Mouse (Mus musculus): ENCODE data around the gene Pced1b. TPM values are rescaled to one million over a fixed set of nuclear protein-coding genes. Genes with fewer than 3 reads are reported as not detected.

The Pced1b gene
- polyA plus RNA-seq, 1 experiment from 2014 or later: 8.7 TPM

DNA sequence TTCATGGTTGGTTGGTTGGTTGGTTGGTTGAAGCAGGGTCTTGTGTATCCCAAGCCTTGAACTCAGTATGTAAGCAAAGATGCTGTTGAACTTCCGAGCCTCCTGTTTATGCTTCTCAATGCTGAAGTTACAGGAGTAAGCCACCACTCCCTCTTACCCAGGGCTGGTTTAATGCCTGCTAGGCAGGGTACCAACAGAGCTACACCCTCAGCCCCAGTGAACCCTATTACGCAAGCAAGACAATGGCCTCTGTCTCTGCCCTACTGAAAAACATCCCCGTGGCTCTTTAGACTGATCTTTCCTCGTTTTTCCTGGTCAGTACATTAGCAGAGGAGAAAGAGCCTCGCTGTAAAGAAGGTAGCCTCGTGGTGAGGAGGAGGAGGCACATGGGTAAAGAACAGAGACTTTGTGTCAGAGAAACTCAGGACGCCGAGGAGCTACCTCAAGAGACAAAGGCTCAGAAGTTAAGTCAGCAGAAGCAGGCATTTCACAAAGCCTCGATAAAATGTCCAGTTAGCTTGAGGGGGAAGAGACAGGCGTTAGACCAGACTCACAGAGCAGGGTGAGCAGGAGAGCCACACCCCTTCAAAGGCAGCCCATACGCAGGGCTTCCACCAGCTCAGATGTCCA lies 13.2 kb downstream of the Pced1b start:
- Histone ChIP-seq H3K4me3 (ENCODE audit: low read length) (no peak overlapping the region), H3K36me3 (ENCODE audit: control insufficient read depth, insufficient read depth, low read length) (no peaks in the 10 kb centered on the region), H3K4me2 (replicated peaks; ENCODE audit: low read depth, low read length) (no peak overlapping the region), H3K4me1 (ENCODE audit: control insufficient read depth, insufficient read depth, low read length) (peaks cover 3% of the 10 kb centered on the region; the same call in 1 of the 2 replicates), H3K9me3 (ENCODE audit: control insufficient read depth, low read length) (no peaks in the 10 kb centered on the region), H3K27me3 (ENCODE audit: control insufficient read depth, insufficient read depth, low read length) (no peaks in the 10 kb centered on the region), H3K27ac (ENCODE audit: low read depth, low read length) (no peak overlapping the region), H3K9ac (ENCODE audit: low read depth, low read length) (no peak overlapping the region)
- ATAC-seq (ENCODE audit: low FRiP score, low TSS enrichment): no peak
- WGBS: 76% methylated on average over 11 of the region's 11 CpGs

DNA sequence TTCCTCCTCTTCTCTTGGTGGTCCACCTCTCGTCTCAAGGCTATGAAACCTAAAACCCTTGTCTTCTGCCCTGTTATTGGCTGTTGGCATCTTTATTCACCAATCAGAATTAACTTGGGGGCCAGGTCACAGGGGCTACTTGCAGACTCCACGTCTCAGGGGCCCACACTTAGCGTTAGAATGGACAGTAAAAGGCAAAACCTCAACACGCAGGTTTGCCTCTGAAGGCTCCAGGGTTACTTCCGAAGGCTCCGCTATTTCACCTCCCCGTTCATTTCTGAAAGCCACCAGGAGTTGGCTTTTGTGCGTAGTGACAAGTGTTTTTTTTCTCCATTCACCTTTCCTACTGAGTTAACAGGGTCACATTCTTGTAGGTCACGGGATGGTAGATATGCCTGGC lies 15.3 kb downstream of the Pced1b start:
- Histone ChIP-seq H3K36me3 (ENCODE audit: control insufficient read depth, insufficient read depth, low read length) (no peaks in the 10 kb centered on the region), H3K4me1 (ENCODE audit: control insufficient read depth, insufficient read depth, low read length) (peaks cover 9% of the 10 kb centered on the region), H3K27me3 (ENCODE audit: control insufficient read depth, insufficient read depth, low read length) (no peaks in the 10 kb centered on the region), H3K9ac (ENCODE audit: low read depth, low read length) (no peak overlapping the region), H3K9me3 (ENCODE audit: control insufficient read depth, low read length) (no peaks in the 10 kb centered on the region), H3K4me2 (replicated peaks; ENCODE audit: low read depth, low read length) (no peak overlapping the region), H3K4me3 (ENCODE audit: low read length) (no peak overlapping the region), H3K27ac (ENCODE audit: low read depth, low read length) (no peak overlapping the region)
- 47% methylated on average over 9 of the region's 9 CpGs for WGBS
- ATAC-seq (ENCODE audit: low FRiP score, low TSS enrichment): no peak

DNA sequence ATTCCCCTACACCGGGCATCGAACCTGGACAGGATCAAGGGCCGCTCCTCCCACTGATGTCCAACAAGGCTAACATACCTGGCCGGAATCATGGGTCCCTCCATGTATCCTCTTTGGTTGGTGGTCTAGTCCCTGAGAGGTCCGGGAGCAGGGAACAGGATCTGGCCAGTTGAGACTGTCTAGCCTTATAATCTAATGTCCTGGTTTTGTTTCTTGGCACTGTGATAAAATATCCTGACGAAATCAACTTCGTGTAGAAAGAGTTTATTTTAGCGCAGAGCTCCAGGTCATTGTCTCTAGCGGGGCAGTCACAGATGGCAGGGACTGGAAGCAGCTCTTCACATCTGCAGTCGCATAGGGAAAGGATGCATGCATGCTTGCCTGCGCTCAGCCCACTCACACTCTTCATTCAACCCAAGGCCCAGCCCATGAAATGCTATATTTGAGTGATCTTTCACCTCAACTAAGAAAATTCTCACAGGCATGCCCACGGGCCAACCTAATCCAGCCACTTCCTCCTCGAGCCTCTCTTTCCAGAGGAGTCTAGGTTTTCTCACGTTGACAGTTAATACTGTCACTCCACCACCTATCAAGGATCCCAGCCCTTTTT lies 19.4 kb downstream of the Pced1b start:
- no peak overlapping the region for H3K27ac ChIP-seq (ENCODE audit: low read depth, low read length)
- no peak overlapping the region for H3K4me3 ChIP-seq (ENCODE audit: low read length)

DNA sequence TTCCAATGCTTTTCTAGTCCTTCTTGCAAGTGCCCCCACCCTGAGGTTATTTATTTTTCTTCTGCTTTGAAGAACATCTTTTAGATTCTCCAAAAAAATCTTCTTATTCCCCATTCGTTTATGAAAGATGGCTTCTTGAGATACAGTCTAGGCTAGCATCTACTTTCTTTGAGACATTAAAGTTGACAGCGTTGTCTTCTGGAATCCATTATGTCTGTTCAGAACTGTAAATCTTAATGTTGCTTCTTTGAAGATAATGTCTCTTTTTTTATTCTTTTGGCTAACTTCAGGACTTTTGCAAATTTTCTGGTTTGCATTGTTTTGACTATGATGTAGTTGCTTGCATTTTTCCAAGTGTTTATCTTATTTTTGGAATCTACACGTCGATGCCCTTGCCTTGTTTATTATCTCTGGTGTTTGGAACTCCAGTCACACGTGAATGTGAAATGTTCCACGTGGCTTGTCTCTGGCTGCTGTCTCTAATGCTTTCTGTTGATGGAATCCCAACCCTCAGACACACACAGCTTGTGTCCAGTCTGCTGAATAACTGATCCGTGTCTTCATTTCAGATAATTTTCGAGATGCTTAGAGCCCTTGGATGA lies 20.3 kb downstream of the Pced1b start:
- Histone ChIP-seq H3K36me3 (ENCODE audit: control insufficient read depth, insufficient read depth, low read length) (no peaks in the 10 kb centered on the region), H3K9me3 (ENCODE audit: control insufficient read depth, low read length) (no peaks in the 10 kb centered on the region), H3K27me3 (ENCODE audit: control insufficient read depth, insufficient read depth, low read length) (no peaks in the 10 kb centered on the region), H3K4me3 (ENCODE audit: low read length) (no peak overlapping the region), H3K4me2 (replicated peaks; ENCODE audit: low read depth, low read length) (no peak overlapping the region), H3K27ac (ENCODE audit: low read depth, low read length) (no peak overlapping the region), H3K9ac (ENCODE audit: low read depth, low read length) (no peak overlapping the region), H3K4me1 (ENCODE audit: control insufficient read depth, insufficient read depth, low read length) (peaks cover 5% of the 10 kb centered on the region; the same call in 1 of the 2 replicates)
- 44% methylated on average over 8 of the region's 8 CpGs for WGBS
- ATAC-seq (ENCODE audit: low FRiP score, low TSS enrichment): no peak

More for the DNA sequence above, 19.4 kb downstream of the Pced1b start:
- 0 out of 2 replicates have a peak, but pooled peaks have one; percentile 35 for ATAC-seq (ENCODE audit: low FRiP score, low TSS enrichment)
- Histone ChIP-seq H3K36me3 (ENCODE audit: control insufficient read depth, insufficient read depth, low read length) (no peaks in the 10 kb centered on the region), H3K4me1 (ENCODE audit: control insufficient read depth, insufficient read depth, low read length) (peaks cover 5% of the 10 kb centered on the region; the same call in 1 of the 2 replicates), H3K4me2 (replicated peaks; ENCODE audit: low read depth, low read length) (no peak overlapping the region), H3K27me3 (ENCODE audit: control insufficient read depth, insufficient read depth, low read length) (no peaks in the 10 kb centered on the region), H3K9ac (ENCODE audit: low read depth, low read length) (no peak overlapping the region), H3K9me3 (ENCODE audit: control insufficient read depth, low read length) (no peaks in the 10 kb centered on the region)
- 69% methylated on average over 14 of the region's 14 CpGs for WGBS

DNA sequence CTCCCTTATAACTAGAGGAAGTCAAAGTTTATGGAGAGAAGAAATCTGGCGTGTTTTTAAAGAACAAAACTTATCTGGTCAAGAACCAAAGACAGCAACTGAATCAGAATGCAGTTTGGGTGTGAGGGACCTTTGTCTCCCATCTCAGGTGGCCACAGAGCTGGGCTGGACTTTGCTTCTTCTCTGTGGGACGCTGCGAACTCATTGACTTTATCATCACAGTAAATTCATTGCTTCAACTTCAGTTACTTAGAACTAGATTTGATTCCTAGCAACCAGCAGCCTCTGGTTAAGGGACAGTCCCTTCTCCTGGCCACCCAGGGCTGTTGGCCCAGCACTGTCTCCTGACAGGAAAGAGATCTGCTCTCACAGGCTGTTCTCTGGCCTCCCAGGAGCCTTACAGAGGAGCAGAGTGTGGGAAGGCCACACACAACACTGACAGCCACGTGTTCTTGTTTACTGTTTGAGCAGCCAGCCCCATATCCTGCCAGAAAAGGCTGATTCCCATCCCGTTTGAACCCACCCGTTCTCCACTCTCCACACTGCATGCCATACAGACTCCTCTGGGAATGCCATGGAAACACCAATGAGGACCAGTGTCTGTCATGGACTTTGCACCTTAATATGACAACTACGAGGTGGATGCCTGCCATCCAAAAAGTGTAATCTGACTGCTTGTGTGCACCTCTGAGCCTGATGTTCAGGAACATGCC lies 25.2 kb downstream of the Pced1b start:
- Histone ChIP-seq H3K4me3 (ENCODE audit: low read length) (no peak overlapping the region), H3K4me2 (replicated peaks; ENCODE audit: low read depth, low read length) (no peak overlapping the region), H3K27me3 (ENCODE audit: control insufficient read depth, insufficient read depth, low read length) (no peaks in the 10 kb centered on the region), H3K4me1 (ENCODE audit: control insufficient read depth, insufficient read depth, low read length) (0 out of 2 replicates have a peak, but pooled peaks cover 5% of the 10 kb centered on the region), H3K36me3 (ENCODE audit: control insufficient read depth, insufficient read depth, low read length) (no peaks in the 10 kb centered on the region), H3K9me3 (ENCODE audit: control insufficient read depth, low read length) (no peaks in the 10 kb centered on the region), H3K27ac (ENCODE audit: low read depth, low read length) (no peak overlapping the region), H3K9ac (ENCODE audit: low read depth, low read length) (no peak overlapping the region)
- 56% methylated on average over 7 of the region's 7 CpGs for WGBS
- no peak for ATAC-seq (ENCODE audit: low FRiP score, low TSS enrichment)

DNA sequence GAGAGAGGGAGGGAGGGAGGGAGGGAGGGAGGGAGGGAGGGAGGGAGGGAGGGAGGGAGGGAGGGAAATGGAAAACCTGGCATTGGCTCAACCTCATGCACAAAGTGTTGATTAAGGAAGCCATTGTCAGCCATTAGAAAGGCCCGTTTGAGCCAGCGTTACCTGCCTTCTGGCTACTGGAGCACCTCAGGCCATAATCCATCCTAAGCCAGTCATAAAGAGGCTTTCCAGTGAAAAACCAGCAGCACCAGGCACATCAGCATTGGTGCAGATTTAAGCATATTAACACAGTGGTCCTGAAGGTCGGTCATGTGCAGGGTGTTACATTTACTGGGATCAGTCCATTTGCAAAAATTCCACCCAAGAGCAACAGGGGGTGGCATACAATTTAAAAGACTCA lies 25.9 kb downstream of the Pced1b start:
- no peak overlapping the region for H3K4me3 ChIP-seq (ENCODE audit: low read length)
- no peak overlapping the region for H3K4me2 ChIP-seq (replicated peaks; ENCODE audit: low read depth, low read length)
- H3K9me3 ChIP-seq (ENCODE audit: control insufficient read depth, low read length): no peaks in the 10 kb centered on the region
- 0 out of 2 replicates have a peak, but pooled peaks cover 5% of the 10 kb centered on the region for H3K4me1 ChIP-seq (ENCODE audit: control insufficient read depth, insufficient read depth, low read length)
- no peak for ATAC-seq (ENCODE audit: low FRiP score, low TSS enrichment)
- no peak overlapping the region for H3K27ac ChIP-seq (ENCODE audit: low read depth, low read length)
- H3K27me3 ChIP-seq (ENCODE audit: control insufficient read depth, insufficient read depth, low read length): no peaks in the 10 kb centered on the region
- no peak overlapping the region for H3K9ac ChIP-seq (ENCODE audit: low read depth, low read length)
- no peaks in the 10 kb centered on the region for H3K36me3 ChIP-seq (ENCODE audit: control insufficient read depth, insufficient read depth, low read length)
- WGBS: 87% methylated on average over 3 of the region's 3 CpGs

DNA sequence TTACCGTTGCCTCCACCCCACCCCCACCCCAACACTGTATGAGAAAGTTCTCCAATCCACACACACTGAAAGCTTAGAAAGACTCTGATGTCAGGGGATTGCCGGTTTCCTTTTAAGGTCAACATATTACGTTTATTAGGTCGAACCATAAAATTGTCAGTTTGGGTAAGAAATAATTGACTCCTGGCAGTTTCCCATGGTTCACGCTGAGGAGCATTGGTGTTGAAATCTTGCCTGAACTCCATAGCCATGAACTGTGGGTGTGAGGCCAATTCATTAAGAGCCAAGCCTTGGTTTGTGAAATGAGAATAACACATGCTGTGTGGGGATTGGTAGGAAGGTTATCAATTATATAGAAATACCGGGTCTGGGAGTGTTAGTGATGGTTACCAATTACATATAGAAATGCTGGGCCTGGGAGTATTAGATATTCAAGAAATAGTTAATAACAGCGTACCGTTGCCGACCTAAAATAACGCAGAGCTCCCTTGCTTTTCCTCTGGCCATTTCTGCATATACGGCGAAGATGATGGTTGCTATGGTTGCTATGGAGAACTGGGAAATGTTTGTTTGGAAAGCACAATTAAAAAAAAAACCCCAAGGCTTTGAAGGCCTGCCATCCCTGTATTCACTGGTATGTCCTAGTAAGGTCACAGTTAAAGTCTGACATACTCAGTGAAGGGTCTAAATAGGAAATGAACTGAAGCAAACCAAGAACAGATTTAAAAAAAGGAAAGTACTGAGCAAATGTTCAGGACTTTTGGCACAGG lies 28.9 kb downstream of the Pced1b start:
- H3K9me3 ChIP-seq (ENCODE audit: control insufficient read depth, low read length): no peaks in the 10 kb centered on the region
- no peak overlapping the region for H3K4me2 ChIP-seq (replicated peaks; ENCODE audit: low read depth, low read length)
- no peak overlapping the region for H3K4me3 ChIP-seq (ENCODE audit: low read length)
- H3K27ac ChIP-seq (ENCODE audit: low read depth, low read length): no peak overlapping the region
- 0 out of 2 replicates have a peak, but pooled peaks cover 11% of the 10 kb centered on the region for H3K4me1 ChIP-seq (ENCODE audit: control insufficient read depth, insufficient read depth, low read length)
- WGBS: 83% methylated on average over 12 of the region's 12 CpGs
- no peak for ATAC-seq (ENCODE audit: low FRiP score, low TSS enrichment)
- H3K36me3 ChIP-seq (ENCODE audit: control insufficient read depth, insufficient read depth, low read length): no peaks in the 10 kb centered on the region
- H3K9ac ChIP-seq (ENCODE audit: low read depth, low read length): no peak overlapping the region
- no peaks in the 10 kb centered on the region for H3K27me3 ChIP-seq (ENCODE audit: control insufficient read depth, insufficient read depth, low read length)

DNA sequence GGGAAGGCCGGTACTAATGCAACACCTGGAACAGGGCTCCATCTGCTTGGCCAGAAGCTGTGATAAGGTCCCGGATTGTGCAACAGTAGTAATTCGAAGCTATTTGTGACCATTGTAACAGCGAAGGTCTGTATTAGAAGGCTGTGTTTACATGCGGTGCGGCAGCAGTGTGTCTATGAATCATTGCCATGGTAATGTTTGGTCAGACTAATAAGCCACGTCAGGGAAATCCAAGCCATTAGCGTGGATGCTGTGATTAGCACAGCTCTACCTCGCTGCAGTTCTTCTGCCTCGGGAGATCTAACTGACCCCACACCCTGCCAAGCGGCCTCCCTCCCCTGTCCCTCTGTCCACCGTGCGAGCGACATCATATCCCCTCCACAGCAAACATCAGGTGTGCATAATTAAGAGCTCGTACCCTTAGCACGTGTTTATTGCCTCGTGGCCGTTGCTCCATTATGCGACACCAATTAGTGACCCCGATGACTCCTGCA lies 29.8 kb downstream of the Pced1b start:
- WGBS: 37% methylated on average over 20 of the region's 20 CpGs
- 0 out of 2 replicates have a peak, but pooled peaks have one; percentile 29 for ATAC-seq (ENCODE audit: low FRiP score, low TSS enrichment)
- H3K4me2 ChIP-seq (replicated peaks; ENCODE audit: low read depth, low read length): no peak overlapping the region

More for the DNA sequence above, 29.8 kb downstream of the Pced1b start:
- no peak overlapping the region for H3K27ac ChIP-seq (ENCODE audit: low read depth, low read length)
- 0 out of 2 replicates have a peak, but pooled peaks cover 11% of the 10 kb centered on the region for H3K4me1 ChIP-seq (ENCODE audit: control insufficient read depth, insufficient read depth, low read length)
- no peak overlapping the region for H3K4me3 ChIP-seq (ENCODE audit: low read length)
- H3K36me3 ChIP-seq (ENCODE audit: control insufficient read depth, insufficient read depth, low read length): no peaks in the 10 kb centered on the region
- H3K9ac ChIP-seq (ENCODE audit: low read depth, low read length): no peak overlapping the region
- H3K27me3 ChIP-seq (ENCODE audit: control insufficient read depth, insufficient read depth, low read length): no peaks in the 10 kb centered on the region
- no peaks in the 10 kb centered on the region for H3K9me3 ChIP-seq (ENCODE audit: control insufficient read depth, low read length)
